Mouse (Mus musculus) CD8-positive naive resting alpha-beta T cell, adult 2 months (primary cell): ENCODE results near the gene Akr1c20.

Experiments
- DNase-seq, 2 experiments: peaks; one replicate each; pipeline ENCODE4 v3.0.0; 2022; ENCODE audit warnings: low read depth in 2 of 2, low spot score in 2 of 2

Akr1c20 gene

GRCm38 (mm10) chr13:4523201-4523838, at the start of gene Akr1c20:
Gene Akr1c20 (minus strand): TSS chr13:4523345.
- no peak for DNase-seq

- no peak for DNase-seq
Measured at GRCm38 (mm10) chr13:4565996-4566395, 42.9 kb upstream of the Akr1c20 start.

GRCm38 (mm10) chr13:4560500-4560899, 37.4 kb upstream of the Akr1c20 start:
- no peak for DNase-seq

DNA sequence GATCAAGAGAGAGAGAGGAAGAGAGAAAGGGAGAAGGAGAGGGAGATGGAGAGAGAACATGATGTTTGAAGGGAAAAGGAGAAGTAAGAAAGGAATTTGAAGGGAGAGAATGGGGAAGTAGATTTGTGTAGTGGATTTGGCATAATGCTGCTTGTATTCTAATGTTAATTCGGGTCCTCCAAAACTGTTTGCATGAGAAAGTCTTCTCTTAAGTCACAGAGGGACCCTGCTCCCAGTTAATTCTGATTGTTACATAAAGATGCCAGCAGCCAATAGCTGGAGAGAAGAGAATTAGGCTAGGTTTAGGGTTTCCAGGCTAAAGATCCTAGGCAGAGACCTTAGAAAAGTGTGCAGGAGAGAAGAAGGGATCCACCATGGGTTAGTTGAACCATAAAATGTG, 36.0 kb upstream of the Akr1c20 start:
- no peak for DNase-seq

- DNase-seq, result no peak
Measured at GRCm38 (mm10) chr13:4514811-4515210, 8.3 kb downstream of the Akr1c20 start.

GRCm38 (mm10) chr13:4467896-4468295, 55.2 kb downstream of the Akr1c20 start:
- DNase-seq, result no peak

GRCm38 (mm10) chr13:4465641-4466040, 57.5 kb downstream of the Akr1c20 start:
- no peak for DNase-seq
